Mouse (Mus musculus) forebrain, embryonic 16.5 days (tissue): ENCODE measurements at regions not wholly inside any gene's neighbourhood (a gene's known extent, or its start where the extent isn't known, plus 50 kb on each side); places are given as distances from the start of the nearest gene placed in this dataset.

Source experiments
- ATAC-seq: fragments of 200-750 bp; cut with Nextera tagmentation; 2 replicates; pipeline ENCODE4 v1.8.0; 2017; ENCODE audit warnings: mild to moderate bottlenecking, moderate library complexity
- H3K27ac ChIP-seq: fragments of 300-500 bp; sonication (generic); 2 replicates; pipeline ENCODE4 v1.5.1; 2014; ENCODE audit warnings: low read length, control low read depth
- H3K27me3 ChIP-seq: fragments of 300-500 bp; sonication (generic); replicated peaks from 2 replicates; pipeline ENCODE4 v1.6.1; 2014; ENCODE audit warnings: low read length; ENCODE audit not compliant: control insufficient read depth, insufficient read depth
- H3K36me3 ChIP-seq: fragments of 300-500 bp; sonication (generic); 2 replicates; pipeline ENCODE4 v1.6.1; 2014; ENCODE audit not compliant: control insufficient read depth, insufficient read depth
- H3K4me1 ChIP-seq: fragments of 300-500 bp; sonication (generic); replicated peaks from 2 replicates; pipeline ENCODE4 v1.6.1; 2014; ENCODE audit warnings: low read length; ENCODE audit not compliant: control insufficient read depth, insufficient read depth
- H3K4me2 ChIP-seq: fragments of 300-500 bp; sonication (generic); 2 replicates; pipeline ENCODE4 v1.6.1; 2014; ENCODE audit warnings: mild to moderate bottlenecking, low read length, control low read depth
- H3K4me3 ChIP-seq: fragments of 300-500 bp; sonication (generic); replicated peaks from 2 replicates; pipeline ENCODE4 v1.5.1; 2014; ENCODE audit warnings: mild to moderate bottlenecking, low read length, control low read depth
- H3K9ac ChIP-seq: fragments of 300-500 bp; sonication (generic); replicated peaks from 2 replicates; pipeline ENCODE4 v1.6.1; 2014; ENCODE audit warnings: low read depth, low read length, control low read depth
- H3K9me3 ChIP-seq: fragments of 300-500 bp; sonication (generic); 2 replicates; pipeline ENCODE4 v1.6.1; 2016; ENCODE audit warnings: low read length; ENCODE audit not compliant: control insufficient read depth
- WGBS: fragments of 180-500 bp; shearing (Covaris S2); extraction: QIAGEN DNeasy Blood & Tissue Kit; methylation state at CpG from one replicate; pipeline ENCODE4 v1.1.7; 2014; 5-methylcytosine and 5-hydroxymethylcytosine counted together

DNA sequence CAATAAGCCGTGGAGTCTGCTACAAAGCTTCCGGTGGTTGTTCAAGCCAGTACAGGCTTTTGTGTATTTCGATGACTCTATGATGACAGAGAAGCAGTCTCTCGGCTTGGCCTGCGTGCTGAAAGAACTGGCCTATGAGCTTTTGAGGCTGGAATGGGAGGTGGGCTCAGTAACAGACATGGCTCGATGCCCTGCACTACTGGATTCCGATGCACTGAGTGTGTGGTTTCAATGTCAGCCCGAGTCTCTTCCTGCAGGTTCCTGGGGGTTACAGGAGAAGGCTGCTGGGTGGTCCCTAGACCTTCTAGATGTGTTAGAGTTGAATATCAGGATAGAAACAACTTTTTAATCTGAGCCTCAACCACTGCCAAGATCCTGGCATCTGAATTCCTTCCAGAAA is 53.2 kb downstream of the Gm815 start:
- no peak for ATAC-seq
- 83% methylated on average over 8 of the region's 8 CpGs for WGBS

GRCm38 (mm10) chr19:26944006-26944405 is 58.3 kb downstream of the Gm815 start:
- no peak overlapping the region for H3K9ac ChIP-seq
- no peak for ATAC-seq
- no peaks in the 10 kb centered on the region for H3K36me3 ChIP-seq
- no peak overlapping the region for H3K4me2 ChIP-seq
- WGBS = 88% methylated on average over 2 of the region's 2 CpGs
- H3K27ac ChIP-seq = no peak overlapping the region
- no peaks in the 10 kb centered on the region for H3K9me3 ChIP-seq
- H3K4me3 ChIP-seq = no peak overlapping the region
- H3K4me1 ChIP-seq = no peaks in the 10 kb centered on the region
- H3K27me3 ChIP-seq = no peaks in the 10 kb centered on the region

More for the DNA sequence above, 53.2 kb downstream of the Gm815 start:
- H3K4me2 ChIP-seq = no peak overlapping the region
- no peak overlapping the region for H3K4me3 ChIP-seq
- H3K27ac ChIP-seq = no peak overlapping the region
- H3K27me3 ChIP-seq = no peaks in the 10 kb centered on the region
- no peaks in the 10 kb centered on the region for H3K9me3 ChIP-seq
- no peaks in the 10 kb centered on the region for H3K4me1 ChIP-seq
- no peaks in the 10 kb centered on the region for H3K36me3 ChIP-seq
- no peak overlapping the region for H3K9ac ChIP-seq

GRCm38 (mm10) chr19:26946562-26946961 is 60.9 kb downstream of the Gm815 start:
- Histone ChIP-seq H3K9me3 (no peaks in the 10 kb centered on the region), H3K36me3 (no peaks in the 10 kb centered on the region), H3K27me3 (no peaks in the 10 kb centered on the region), H3K9ac (no peak overlapping the region), H3K4me2 (no peak overlapping the region), H3K4me1 (no peaks in the 10 kb centered on the region), H3K4me3 (no peak overlapping the region), H3K27ac (no peak overlapping the region)
- no peak for ATAC-seq
- WGBS = 86% methylated on average over 3 of the region's 3 CpGs

- no peak overlapping the region for H3K4me3 ChIP-seq
- no peak overlapping the region for H3K9ac ChIP-seq
- H3K27ac ChIP-seq = no peak overlapping the region
- H3K9me3 ChIP-seq = no peaks in the 10 kb centered on the region
- H3K27me3 ChIP-seq = no peaks in the 10 kb centered on the region
- ATAC-seq = no peak
- H3K36me3 ChIP-seq = no peaks in the 10 kb centered on the region
- H3K4me2 ChIP-seq = no peak overlapping the region
- 94% methylated on average over 2 of the region's 2 CpGs for WGBS
- H3K4me1 ChIP-seq = no peaks in the 10 kb centered on the region
Observed at GRCm38 (mm10) chr19:26948479-26948878, 62.8 kb downstream of the Gm815 start.

DNA sequence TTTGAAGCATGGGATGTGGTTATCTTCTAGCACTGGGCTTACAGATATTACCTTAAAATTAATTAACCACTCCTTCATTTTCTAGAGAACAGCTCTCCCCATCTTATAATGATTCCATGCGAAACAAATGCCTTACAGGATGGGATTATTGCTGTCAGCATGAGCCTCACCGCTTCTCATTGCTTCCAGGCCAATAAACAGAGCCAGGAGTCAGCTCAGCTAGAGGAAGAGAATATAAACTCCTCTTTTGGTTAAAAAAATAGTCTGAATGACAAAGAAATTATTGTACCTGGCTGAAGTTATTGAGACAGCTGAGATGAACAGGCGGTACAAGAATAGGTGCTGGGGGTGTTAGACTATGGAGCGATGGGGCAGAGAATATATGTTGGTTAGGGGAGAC is 63.5 kb downstream of the Gm815 start:
- Histone ChIP-seq H3K4me3 (no peak overlapping the region), H3K27ac (no peak overlapping the region), H3K9ac (no peak overlapping the region), H3K9me3 (no peaks in the 10 kb centered on the region), H3K27me3 (no peaks in the 10 kb centered on the region), H3K4me2 (no peak overlapping the region), H3K4me1 (no peaks in the 10 kb centered on the region), H3K36me3 (no peaks in the 10 kb centered on the region)
- 78% methylated on average over 4 of the region's 4 CpGs for WGBS
- no peak for ATAC-seq

DNA sequence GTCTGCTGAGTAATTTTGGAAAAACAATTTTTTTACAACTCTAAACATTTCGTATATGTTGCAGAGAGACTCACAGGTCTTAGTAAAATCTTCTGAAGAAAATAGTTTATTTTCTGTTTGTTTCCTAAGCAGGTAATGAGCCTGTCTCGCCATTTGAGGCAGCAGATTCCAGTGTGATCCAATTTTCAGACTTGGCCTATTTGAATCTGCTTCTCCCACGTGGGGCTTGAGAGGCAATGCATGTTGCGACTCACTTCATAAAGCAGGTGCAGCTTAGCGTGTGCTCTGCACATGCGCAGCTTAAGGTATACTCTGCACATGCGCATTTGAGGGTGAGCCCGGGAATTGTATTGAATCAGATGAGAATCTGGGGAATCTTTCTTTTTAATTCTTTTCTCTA is 67.7 kb downstream of the Gm815 start:
- Histone ChIP-seq H3K4me3 (no peak overlapping the region), H3K9me3 (no peaks in the 10 kb centered on the region), H3K36me3 (no peaks in the 10 kb centered on the region), H3K4me1 (no peaks in the 10 kb centered on the region), H3K27ac (no peak overlapping the region), H3K27me3 (no peaks in the 10 kb centered on the region), H3K9ac (no peak overlapping the region), H3K4me2 (no peak overlapping the region)
- WGBS = 74% methylated on average over 8 of the region's 8 CpGs
- no peak for ATAC-seq

GRCm38 (mm10) chr19:26966055-26966760 is 80.5 kb downstream of the Gm815 start:
- Histone ChIP-seq H3K4me1 (no peaks in the 10 kb centered on the region), H3K4me2 (no peak overlapping the region), H3K27ac (no peak overlapping the region), H3K27me3 (no peaks in the 10 kb centered on the region), H3K36me3 (no peaks in the 10 kb centered on the region), H3K9me3 (no peaks in the 10 kb centered on the region), H3K9ac (no peak overlapping the region), H3K4me3 (no peak overlapping the region)
- ATAC-seq = no peak
- 88% methylated on average over 6 of the region's 6 CpGs for WGBS

GRCm38 (mm10) chr19:26973058-26973457 is 87.4 kb downstream of the Gm815 start:
- no peaks in the 10 kb centered on the region for H3K9me3 ChIP-seq
- ATAC-seq = peak; percentile 54; the same call in 1 of the 2 replicates
- WGBS = 83% methylated on average over 1 of the region's 1 CpGs
- no peak overlapping the region for H3K9ac ChIP-seq
- no peak overlapping the region for H3K4me2 ChIP-seq
- no peak overlapping the region for H3K27ac ChIP-seq
- no peaks in the 10 kb centered on the region for H3K36me3 ChIP-seq
- H3K4me1 ChIP-seq = peaks cover 13% of the 10 kb centered on the region
- H3K4me3 ChIP-seq = no peak overlapping the region
- H3K27me3 ChIP-seq = no peaks in the 10 kb centered on the region

DNA sequence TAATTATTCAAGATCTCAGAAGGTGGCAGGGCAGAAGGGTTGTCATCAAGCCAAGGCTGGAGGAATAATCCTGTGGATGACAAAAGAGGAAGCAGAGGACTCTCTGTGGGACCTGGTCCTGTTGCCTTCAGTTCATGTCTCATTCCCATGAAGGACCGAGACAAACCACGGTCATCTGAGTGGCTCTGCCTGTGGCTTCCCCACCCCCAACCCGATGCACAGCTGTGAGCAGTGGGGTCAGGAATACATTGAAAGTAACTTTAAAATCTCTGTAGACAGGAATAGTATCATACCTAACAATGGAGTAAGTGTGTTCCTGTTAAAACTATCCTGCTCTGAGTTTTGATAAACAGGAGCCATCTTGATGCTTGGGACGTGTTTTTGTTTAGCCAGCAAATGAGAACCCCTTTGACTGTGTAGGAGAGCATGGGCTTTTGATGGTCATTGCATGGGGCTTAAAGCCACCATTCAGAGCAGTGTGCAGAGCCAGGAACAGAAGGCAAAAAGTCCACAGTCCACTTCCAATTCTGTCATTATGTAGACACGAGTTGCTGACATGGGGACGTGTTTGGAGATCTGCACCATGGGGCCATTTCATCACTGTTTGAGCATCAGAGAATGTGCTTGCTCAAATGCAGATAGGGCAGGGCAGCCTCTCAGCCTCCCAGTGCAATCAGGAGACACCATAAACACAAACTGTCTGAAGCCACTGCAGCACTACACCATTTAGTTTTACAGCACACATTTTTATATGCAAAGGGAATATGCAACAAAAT is 88.3 kb downstream of the Gm815 start:
- no peaks in the 10 kb centered on the region for H3K9me3 ChIP-seq
- no peak overlapping the region for H3K4me2 ChIP-seq
- H3K4me1 ChIP-seq = peaks cover 18% of the 10 kb centered on the region
- no peaks in the 10 kb centered on the region for H3K27me3 ChIP-seq
- no peak overlapping the region for H3K9ac ChIP-seq
- H3K27ac ChIP-seq = no peak overlapping the region
- H3K36me3 ChIP-seq = no peaks in the 10 kb centered on the region
- ATAC-seq = no peak
- H3K4me3 ChIP-seq = no peak overlapping the region
- WGBS = 85% methylated on average over 6 of the region's 6 CpGs
